Mouse (Mus musculus) cerebellum, adult 2 months (tissue): Measurements from ENCODE around the gene Atp1a4.

Source experiments
- CTCF ChIP-seq: fragments of 200-500 bp; IDR thresholded peaks from 2 replicates; pipeline ENCODE4 v1.5.1; 2011; ENCODE audit warnings: low read depth, mild to moderate bottlenecking, control low read depth, low read length, moderate library complexity, borderline replicate concordance; ENCODE audit not compliant: insufficient read depth
- POLR2A ChIP-seq: fragments of 200-500 bp; IDR thresholded peaks from 2 replicates; pipeline ENCODE4 v1.6.1; 2011; ENCODE audit warnings: low read length, control low read depth, borderline replicate concordance; ENCODE audit not compliant: insufficient read depth

DNA sequence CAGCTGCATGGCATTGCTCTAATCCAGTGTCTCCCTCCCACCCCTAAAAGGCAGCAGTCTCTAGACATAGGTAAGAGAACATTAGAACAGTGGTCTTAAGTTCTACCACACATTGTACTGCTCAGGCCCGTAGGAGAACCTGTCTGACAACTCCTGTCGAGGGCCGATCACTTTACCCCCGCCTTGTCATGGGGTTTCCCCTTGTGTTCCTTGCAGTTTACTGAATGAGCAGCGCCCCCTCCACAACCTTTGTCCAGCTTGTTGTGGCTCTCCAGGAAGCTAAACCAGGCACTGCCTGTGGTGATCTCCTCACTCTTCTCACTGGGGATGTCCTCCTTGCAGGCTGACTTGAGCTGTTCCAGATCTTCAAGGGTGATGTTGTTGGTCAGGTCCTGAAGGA lies 58.1 kb downstream of the Atp1a4 start:
- TF ChIP-seq POLR2A (no peak), CTCF (no peak)
